Mouse (Mus musculus) C3H10T1/2 (cell line): ENCODE measurements around the gene Samd14. TPM values are rescaled to one million over a fixed set of nuclear protein-coding genes. Genes with fewer than 3 reads are reported as not detected.

Experiments used
- polyA plus RNA-seq, 2 experiments: library from polyadenylated mRNA; unstranded; fragments of >200 nt; fragmentation: generic; extraction: Trizol; gene quantifications; one replicate each; pipeline ENCODE4 v1.2.1; 2012; ENCODE audit warnings: missing spikeins in 2 of 2

Samd14 gene
- polyA plus RNA-seq: 10 to 100 TPM; 15.7 to 73.7 TPM

GRCm38 (mm10) chr11:95009629-95010014 is at the start of gene Samd14:
Gene Samd14, plus strand, starts transcription at chr11:95009879.

GRCm38 (mm10) chr11:94967419-94967818 is 42.3 kb upstream of the Samd14 start, which contains the start of gene Hils1:
Gene Hils1, plus strand, starts transcription at chr11:94967593.

GRCm38 (mm10) chr11:94976199-94976598 is 33.5 kb upstream of the Samd14 start, which contains the start of gene Sgca:
Gene Sgca, minus strand, starts transcription at chr11:94976327.

DNA sequence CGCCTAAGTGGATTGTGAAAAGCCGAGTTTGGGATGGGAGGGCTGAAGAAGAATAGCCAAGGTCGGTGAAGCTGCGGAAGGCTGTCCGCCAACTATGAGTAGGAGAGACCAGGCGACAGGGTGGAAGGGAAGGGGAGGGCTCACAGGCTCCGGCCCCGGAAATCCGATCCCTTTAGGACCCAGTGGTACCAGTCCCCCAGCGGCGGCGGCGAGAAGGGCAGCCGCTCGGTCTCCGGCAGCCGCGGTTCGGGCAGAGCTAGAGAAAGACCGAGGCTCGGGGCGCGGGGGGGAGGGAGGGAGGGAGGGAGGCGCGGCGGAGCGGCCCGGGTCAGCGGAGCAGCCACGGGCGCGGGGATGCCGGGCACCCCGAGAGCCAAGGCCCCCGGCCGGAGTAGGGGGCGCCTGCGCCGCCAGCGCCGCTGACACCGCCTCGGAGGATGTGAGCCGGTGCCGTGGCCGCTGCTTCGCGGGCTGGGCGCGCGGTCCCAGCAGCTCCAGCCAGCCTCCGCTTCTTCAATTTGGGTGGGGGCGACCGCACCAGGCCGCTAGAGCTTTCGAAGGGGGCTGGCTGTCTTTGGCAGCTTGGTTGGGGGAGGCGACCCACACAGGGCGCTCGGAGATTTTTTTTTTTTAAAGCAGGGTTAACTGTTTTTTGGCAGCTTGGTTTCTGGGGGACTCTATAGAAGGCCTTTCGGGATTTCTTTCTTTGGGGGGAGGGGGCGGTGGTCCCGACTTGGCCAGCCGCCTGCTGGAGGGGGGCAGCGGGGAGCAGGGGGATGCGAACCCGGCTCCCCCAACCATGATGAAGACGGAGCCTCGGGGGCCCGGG is 18.7 kb upstream of the Samd14 start, which contains the start of gene Ppp1r9b:
Gene Ppp1r9b, plus strand, starts transcription at position 287 of the 829 bp plus-strand sequence.

DNA sequence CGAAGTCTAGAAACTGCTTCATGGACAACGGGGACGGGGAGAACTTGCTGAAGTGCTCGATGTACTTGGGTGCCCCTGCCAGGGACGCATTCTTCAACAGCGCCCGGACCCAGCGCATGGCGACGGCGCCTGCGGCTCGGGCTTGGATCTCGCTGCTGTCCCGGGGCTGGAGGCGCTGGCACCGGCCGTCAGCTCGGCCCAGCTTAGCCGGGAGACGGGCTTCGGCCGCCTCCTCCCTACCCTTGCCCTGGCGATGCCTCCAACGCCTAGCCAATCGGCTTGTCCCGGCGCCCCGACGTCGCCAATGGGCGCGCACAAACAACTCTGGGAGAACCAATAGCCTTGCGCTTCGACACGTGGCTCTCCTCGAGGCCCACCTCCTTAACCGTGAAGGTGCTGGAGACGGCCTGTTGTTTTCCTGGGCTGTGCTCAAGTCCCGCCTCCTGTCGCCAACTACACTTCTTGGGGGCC is 31.5 kb downstream of the Samd14 start, which contains the start of gene Pdk2:
Gene Pdk2, minus strand, starts transcription at position 216 of the 471 bp plus-strand sequence.

Other genes with a start within 250 kb of the Samd14 start
- not detected for gene Tmem92, start 227.2 kb upstream of the Samd14 start, polyA plus RNA-seq
- 1,000 to 10,000 TPM in 1 of 2 experiments, 100 to 1,000 TPM in 1; 307 to 2,727 TPM for gene Col1a1, start 73.7 kb upstream of the Samd14 start, polyA plus RNA-seq
- gene Hils1, start 42.3 kb upstream of the Samd14 start, polyA plus RNA-seq: not detected
- 1 to 10 TPM; 2.7 to 3.4 TPM for gene Sgca, start 33.6 kb upstream of the Samd14 start, polyA plus RNA-seq
- 10 to 100 TPM; 26.4 to 89.0 TPM for gene Ppp1r9b, start 18.8 kb upstream of the Samd14 start, polyA plus RNA-seq
- gene Pdk2, start 31.5 kb downstream of the Samd14 start, polyA plus RNA-seq: 10 to 100 TPM in 1 of 2 experiments, 1 to 10 TPM in 1; 3.9 to 42.1 TPM
- gene Itga3, start 66.9 kb downstream of the Samd14 start, polyA plus RNA-seq: 10 to 100 TPM; 11.2 to 14.5 TPM
- gene Dlx3, start 110.2 kb downstream of the Samd14 start, polyA plus RNA-seq: under 1 TPM in 1 of 2 experiments, not detected in 1; 0.02 TPM
- gene Dlx4, start 136.4 kb downstream of the Samd14 start, polyA plus RNA-seq: under 1 TPM; 0.04 to 0.09 TPM